Mouse (Mus musculus) lung, postnatal 10 days (tissue): ENCODE measurements at regions not wholly inside any gene's neighbourhood (a gene's known extent, or its start where the extent isn't known, plus 50 kb on each side); places are given as distances from the start of the nearest gene placed in this dataset.

Experiments
- DNase-seq: peaks from one replicate; pipeline ENCODE4 v3.0.0; 2021

GRCm38 (mm10) chr17:51986212-51986611 is 153.1 kb upstream of the Satb1 start:
- no peak for DNase-seq

- DNase-seq = no peak
Observed at GRCm38 (mm10) chr17:51979126-51979525, 146.0 kb upstream of the Satb1 start.

- DNase-seq = no peak
Observed at GRCm38 (mm10) chr17:51971444-51971843, 138.4 kb upstream of the Satb1 start.

- no peak for DNase-seq
Observed at GRCm38 (mm10) chr17:51966573-51967284, 133.6 kb upstream of the Satb1 start.

- DNase-seq = no peak
Observed at GRCm38 (mm10) chr17:51962529-51963110, 129.5 kb upstream of the Satb1 start.

GRCm38 (mm10) chr17:51961337-51961736 is 128.2 kb upstream of the Satb1 start:
- DNase-seq = no peak

GRCm38 (mm10) chr17:51956275-51956674 is 123.2 kb upstream of the Satb1 start:
- DNase-seq = no peak

- DNase-seq = no peak
Observed at GRCm38 (mm10) chr17:51937707-51938106, 104.6 kb upstream of the Satb1 start.

- no peak for DNase-seq
Observed at GRCm38 (mm10) chr17:51936071-51936470, 103.0 kb upstream of the Satb1 start.

- no peak for DNase-seq
Observed at GRCm38 (mm10) chr17:51926392-51926791, 93.3 kb upstream of the Satb1 start.

- DNase-seq = no peak
Observed at GRCm38 (mm10) chr17:51907031-51907430, 73.9 kb upstream of the Satb1 start.

GRCm38 (mm10) chr17:51906418-51906817 is 73.3 kb upstream of the Satb1 start:
- no peak for DNase-seq

- no peak for DNase-seq
Observed at GRCm38 (mm10) chr17:51903885-51904284, 70.8 kb upstream of the Satb1 start.

GRCm38 (mm10) chr17:51899376-51899775 is 66.3 kb upstream of the Satb1 start:
- no peak for DNase-seq

GRCm38 (mm10) chr17:51896160-51896559 is 63.1 kb upstream of the Satb1 start:
- no peak for DNase-seq

GRCm38 (mm10) chr17:51894278-51894677 is 61.2 kb upstream of the Satb1 start:
- DNase-seq = no peak

GRCm38 (mm10) chr17:51892856-51893255 is 59.8 kb upstream of the Satb1 start:
- no peak for DNase-seq

- DNase-seq = no peak
Observed at GRCm38 (mm10) chr17:51892159-51892558, 59.1 kb upstream of the Satb1 start.
